Mouse (Mus musculus) myocyte (in vitro differentiated cells): ENCODE data around the gene Ubtd2.

ENCODE experiments used
- E2F4 ChIP-seq: IDR thresholded peaks from one replicate; pipeline ENCODE4 v1.6.1; 2011; ENCODE audit warnings: mild to moderate bottlenecking, control low read depth, moderate library complexity; ENCODE audit not compliant: insufficient read depth
- POLR2A ChIP-seq: IDR thresholded peaks from one replicate; pipeline ENCODE4 v1.6.1; 2011; ENCODE audit warnings: low read depth, mild to moderate bottlenecking, control low read depth, moderate library complexity; ENCODE audit not compliant: insufficient read length
- SRF ChIP-seq: IDR thresholded peaks from one replicate; pipeline ENCODE4 v1.6.1; 2011; ENCODE audit warnings: low read depth; ENCODE audit not compliant: control insufficient read depth, insufficient read length

DNA sequence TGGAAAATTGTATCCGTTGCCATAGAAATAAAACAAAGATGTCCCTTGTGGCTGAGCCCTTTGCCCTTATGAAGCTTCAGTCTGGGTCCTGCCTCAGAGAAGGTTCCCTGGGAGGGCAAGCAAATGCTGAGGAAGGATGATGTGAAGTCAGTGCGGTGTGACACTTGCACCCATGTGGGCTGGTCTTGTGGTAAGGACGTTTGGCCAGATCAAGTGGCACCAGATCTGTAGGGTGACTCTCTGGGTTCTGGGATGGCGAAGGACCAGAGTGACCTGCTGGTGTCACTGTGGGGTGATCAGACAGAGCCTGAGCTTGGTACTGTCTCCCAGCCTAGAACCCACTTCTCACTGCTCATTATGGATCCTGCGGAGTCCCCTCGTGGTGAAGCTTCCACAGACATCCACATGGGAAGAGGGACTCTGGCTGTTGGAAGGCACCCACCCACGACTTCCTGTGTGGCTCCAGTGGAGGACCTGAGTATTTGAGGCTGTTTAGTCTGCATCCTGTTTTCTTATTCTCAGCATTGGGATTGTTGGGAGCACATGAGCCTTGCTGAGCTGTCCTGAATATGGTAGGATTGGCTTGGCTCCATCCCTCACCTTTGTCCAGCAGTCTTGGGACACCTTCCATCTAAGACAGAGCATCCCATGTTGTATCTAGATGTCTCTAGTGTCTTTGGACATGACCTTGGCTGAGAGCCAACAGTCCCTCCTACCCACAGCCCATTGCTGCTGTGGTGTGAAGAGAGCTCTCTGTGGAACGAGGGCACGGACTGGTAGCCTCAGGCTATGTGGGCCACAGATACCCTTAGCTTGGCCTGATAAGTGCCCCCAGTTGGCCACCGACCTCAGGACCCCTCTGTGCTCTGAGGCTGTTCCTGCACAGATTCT, 106.5 kb downstream of the Ubtd2 start:
- TF ChIP-seq E2F4 (no peak), POLR2A (no peak), SRF (no peak)
